Mouse (Mus musculus) small intestine, adult 2 months (tissue): ENCODE data around the gene Atf6.

Experiments
- CTCF ChIP-seq: fragments of 200-500 bp; IDR thresholded peaks from 2 replicates; pipeline ENCODE4 v1.5.1; 2012; ENCODE audit warnings: low read depth, mild to moderate bottlenecking, control low read depth, inconsistent platforms, low read length, moderate library complexity, mixed read lengths; ENCODE audit not compliant: insufficient replicate concordance, insufficient read length; ENCODE audit errors: extremely low read depth
- POLR2A ChIP-seq: fragments of 200-500 bp; IDR thresholded peaks from 2 replicates; pipeline ENCODE4 v1.6.1; 2012; ENCODE audit warnings: low read depth, mild to moderate bottlenecking, control low read depth, inconsistent platforms, low read length, moderate library complexity

DNA sequence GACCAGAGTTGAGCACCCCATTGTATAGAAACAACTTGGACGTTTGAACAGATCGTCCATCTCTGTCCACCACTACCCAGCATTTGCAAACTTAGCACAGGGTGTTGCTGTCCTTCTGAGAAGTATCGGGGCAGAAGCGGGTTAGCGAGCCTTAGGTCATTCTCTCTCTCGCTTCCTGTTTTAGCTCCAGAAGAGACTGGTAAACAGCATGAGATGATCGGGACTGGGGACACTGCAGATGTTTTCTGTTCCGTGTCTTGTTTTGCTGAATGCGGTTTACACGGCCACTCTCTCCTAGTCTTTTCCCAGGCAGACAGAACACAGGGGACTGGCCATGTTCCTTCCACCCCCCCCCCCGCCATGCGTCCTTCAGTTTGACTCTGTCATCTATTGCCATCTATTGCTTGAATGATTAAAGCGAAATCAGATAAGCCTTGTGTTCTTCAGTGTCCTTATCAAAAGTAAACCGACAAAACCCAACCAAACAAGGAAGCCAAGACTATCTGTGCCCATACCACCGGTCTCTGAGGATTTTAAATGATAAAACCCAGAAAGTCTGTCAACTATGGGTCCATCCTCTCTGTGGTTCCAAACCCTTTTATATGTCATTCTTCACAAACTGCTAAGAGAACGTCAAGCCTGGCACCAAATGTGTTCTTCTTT is 31.0 kb upstream of the Atf6 start:
- no peak for TF ChIP-seq CTCF
- TF ChIP-seq POLR2A = no peak
